Mouse (Mus musculus) heart, postnatal 0 days (tissue): ENCODE measurements around the gene Mcl1. TPM values are rescaled to one million over a fixed set of nuclear protein-coding genes. Genes with fewer than 3 reads are reported as not detected.
"Not testable (repeated sequence)": the region's sequence is repeated elsewhere in the genome, so short reads cannot be mapped to it uniquely, and the experiment has no call there.

ENCODE experiments used
- ATAC-seq: fragments of 200-750 bp; cut with Nextera tagmentation; 2 replicates; pipeline ENCODE4 v1.8.0; 2017; ENCODE audit warnings: low read depth, moderate number of reproducible peaks, moderate library complexity; ENCODE audit not compliant: insufficient read depth
- DNase-seq: peaks from one replicate; pipeline ENCODE4 v3.0.0-alpha.2; 2016; ENCODE audit warnings: low spot score
- H3K27ac ChIP-seq: fragments of 300-500 bp; sonication (generic); 2 replicates; pipeline ENCODE4 v1.5.1; 2014; ENCODE audit warnings: low read depth, mild to moderate bottlenecking
- H3K27me3 ChIP-seq: fragments of 300-500 bp; sonication (generic); 2 replicates; pipeline ENCODE4 v1.6.1; 2014; ENCODE audit warnings: low read length, mixed read lengths; ENCODE audit not compliant: control insufficient read depth, insufficient read depth
- H3K36me3 ChIP-seq: fragments of 300-500 bp; sonication (generic); replicated peaks from 2 replicates; pipeline ENCODE4 v1.6.1; 2014; ENCODE audit warnings: low read length, mixed read lengths; ENCODE audit not compliant: control insufficient read depth, insufficient read depth
- H3K4me1 ChIP-seq: fragments of 300-500 bp; sonication (generic); 2 replicates; pipeline ENCODE4 v1.6.1; 2014; ENCODE audit warnings: antibody characterized with exemption; ENCODE audit not compliant: control insufficient read depth, insufficient read depth
- H3K4me2 ChIP-seq: fragments of 300-500 bp; sonication (generic); 2 replicates; pipeline ENCODE4 v1.6.1; 2014; ENCODE audit warnings: low read depth, mild to moderate bottlenecking, low read length, moderate library complexity
- H3K4me3 ChIP-seq: fragments of 300-500 bp; sonication (generic); 2 replicates; pipeline ENCODE4 v1.5.1; 2014; ENCODE audit warnings: low read depth, low read length
- H3K9ac ChIP-seq: fragments of 300-500 bp; sonication (generic); replicated peaks from 2 replicates; pipeline ENCODE4 v1.6.1; 2014; ENCODE audit warnings: low read depth, low read length, mixed read lengths
- H3K9me3 ChIP-seq: fragments of 300-500 bp; sonication (generic); replicated peaks from 2 replicates; pipeline ENCODE4 v1.6.1; 2016; ENCODE audit warnings: low read length; ENCODE audit not compliant: control insufficient read depth
- CTCF ChIP-seq: IDR thresholded peaks from 2 replicates; pipeline ENCODE4 v1.5.1; 2016; ENCODE audit warnings: antibody characterized with exemption, control low read depth, low read depth
- EP300 ChIP-seq: IDR thresholded peaks from 2 replicates; pipeline ENCODE4 v1.6.1; 2016; ENCODE audit warnings: antibody characterized with exemption, low read depth
- WGBS: fragments of 180-500 bp; shearing (Covaris S2); extraction: QIAGEN DNeasy Blood & Tissue Kit; methylation state at CpG from one replicate; pipeline ENCODE4 v1.1.7; 2014; 5-methylcytosine and 5-hydroxymethylcytosine counted together
- polyA plus RNA-seq: library from polyadenylated mRNA; unstranded; fragments of >200 nt; fragmentation: Nextera tagmentation; extraction: Ambion mirVana; gene quantifications from 2 replicates; pipeline ENCODE4 v1.2.1, GENCODE M21; 2015
- total RNA-seq: library from RNA; depleted of rRNA; stranded (reverse); fragments of >200 nt; gene quantifications from 2 replicates; pipeline ENCODE4 v1.2.3, GENCODE M21; 2014; ENCODE audit warnings: low replicate concordance

Mcl1 gene
- total and polyA plus RNA-seq, 2 experiments from 2014 or later, result 50.1 to 278 TPM

DNA sequence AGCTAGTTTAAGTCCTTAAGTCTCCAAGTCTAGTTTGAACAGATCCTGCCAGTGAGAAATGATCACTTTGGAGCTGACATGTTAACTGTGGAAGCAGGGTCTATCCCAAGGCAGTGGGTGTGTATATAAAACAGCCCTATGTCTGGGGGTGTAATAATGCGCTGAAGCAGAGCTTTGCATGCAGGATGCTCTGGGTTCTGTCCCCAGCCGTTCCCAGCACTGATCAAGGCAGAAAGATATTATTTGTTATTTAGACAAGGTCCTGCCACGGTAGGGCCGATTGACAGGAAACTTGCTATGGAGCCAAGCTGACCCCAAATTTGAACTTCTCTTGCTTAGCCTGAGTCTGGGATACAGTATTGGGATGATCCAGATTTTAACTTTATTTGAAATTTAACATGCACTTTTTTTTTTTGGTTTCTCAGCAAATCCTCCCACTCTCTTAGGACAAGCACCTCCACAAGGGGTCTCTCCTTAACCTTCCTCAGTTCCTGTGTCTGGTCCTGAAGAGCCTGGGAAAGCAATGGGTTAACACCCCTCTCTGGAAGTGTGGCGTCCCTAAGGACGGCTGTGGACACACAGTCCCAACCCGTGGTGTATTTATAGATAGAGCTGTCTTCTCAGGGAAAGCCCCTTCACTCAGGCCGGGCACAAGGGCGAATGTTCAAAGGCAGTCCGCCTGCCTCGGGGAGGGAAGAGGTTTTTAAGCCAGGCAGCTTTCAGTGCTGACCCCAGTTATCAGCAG, 30.8 kb downstream of the Mcl1 start:
- H3K9ac ChIP-seq, result peak overlapping the region; percentile 40; the same call in 1 of the 2 replicates
- TF ChIP-seq CTCF (peak; percentile 48), EP300 (peak; percentile 89)
- peak overlapping the region; percentile 96 for H3K27ac ChIP-seq
- no peaks in the 10 kb centered on the region for H3K27me3 ChIP-seq
- WGBS, result 12% methylated on average over 11 of the region's 11 CpGs
- no peak overlapping the region for H3K4me3 ChIP-seq
- H3K4me2 ChIP-seq, result peak overlapping the region; percentile 5; the same call in 1 of the 2 replicates
- ATAC-seq (peak; percentile 75), DNase-seq (peak; percentile 89)
- H3K9me3 ChIP-seq, result no peaks in the 10 kb centered on the region
- no peaks in the 10 kb centered on the region for H3K36me3 ChIP-seq
- H3K4me1 ChIP-seq, result peaks cover 58% of the 10 kb centered on the region

DNA sequence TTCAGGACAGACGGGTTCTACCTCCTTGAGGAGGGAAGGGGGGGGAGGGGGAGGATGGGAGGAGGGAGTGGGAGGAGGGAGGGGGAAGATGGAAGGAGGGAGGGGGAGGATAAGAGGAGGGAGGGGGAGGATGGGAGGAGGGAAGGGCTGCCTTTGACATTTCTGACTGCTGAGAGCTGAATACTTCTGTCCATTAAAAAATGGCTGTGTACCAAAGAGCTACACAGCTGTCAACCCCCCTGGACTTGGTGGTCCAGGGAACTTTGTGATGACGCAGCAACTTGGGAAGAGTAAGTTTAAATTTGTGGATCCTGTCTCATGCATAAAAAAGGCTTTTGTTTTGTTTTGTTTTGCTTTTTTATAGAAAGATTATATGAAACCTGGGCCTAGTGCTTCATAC, 31.4 kb downstream of the Mcl1 start:
- Histone ChIP-seq H3K9me3 (no peaks in the 10 kb centered on the region), H3K9ac (no peak overlapping the region), H3K27ac (peak overlapping the region; percentile 96), H3K4me3 (no peak overlapping the region), H3K4me1 (peaks cover 64% of the 10 kb centered on the region), H3K36me3 (no peaks in the 10 kb centered on the region), H3K4me2 (peak overlapping the region; percentile 5; the same call in 1 of the 2 replicates), H3K27me3 (no peaks in the 10 kb centered on the region)
- WGBS, result 18% methylated on average over 2 of the region's 2 CpGs
- ATAC-seq (no peak), DNase-seq (peak; percentile 68)
- TF ChIP-seq EP300 (no peak; the same call in 1 of the 2 replicates), CTCF (no peak)

DNA sequence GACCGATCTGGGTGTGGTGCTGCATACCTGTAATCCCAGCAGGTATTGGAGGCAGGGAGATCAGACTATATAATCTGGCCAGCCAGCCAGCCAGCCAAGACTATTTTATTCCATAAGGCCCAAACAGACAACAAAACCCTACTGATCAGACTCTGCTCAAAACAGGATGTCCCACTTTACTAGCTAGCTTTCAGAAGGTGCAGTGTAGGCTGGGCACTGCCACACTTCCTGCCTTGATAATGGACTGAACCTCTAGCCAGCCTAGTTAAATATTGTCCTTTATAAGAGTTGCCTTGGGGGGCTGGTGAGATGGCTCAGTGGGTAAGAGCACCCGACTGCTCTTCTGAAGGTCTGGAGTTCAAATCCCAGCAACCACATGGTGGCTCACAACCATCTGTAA, 32.0 kb downstream of the Mcl1 start:
- H3K9ac ChIP-seq, H3K36me3 ChIP-seq, H3K27me3 ChIP-seq, H3K9me3 ChIP-seq, ATAC-seq, H3K4me3 ChIP-seq, H3K4me2 ChIP-seq, DNase-seq: not testable (repeated sequence)
- Histone ChIP-seq H3K4me1 (peaks cover 65% of the 10 kb centered on the region), H3K27ac (peak overlapping the region; percentile 96)
- 87% methylated on average over 2 of the region's 2 CpGs for WGBS

DNA sequence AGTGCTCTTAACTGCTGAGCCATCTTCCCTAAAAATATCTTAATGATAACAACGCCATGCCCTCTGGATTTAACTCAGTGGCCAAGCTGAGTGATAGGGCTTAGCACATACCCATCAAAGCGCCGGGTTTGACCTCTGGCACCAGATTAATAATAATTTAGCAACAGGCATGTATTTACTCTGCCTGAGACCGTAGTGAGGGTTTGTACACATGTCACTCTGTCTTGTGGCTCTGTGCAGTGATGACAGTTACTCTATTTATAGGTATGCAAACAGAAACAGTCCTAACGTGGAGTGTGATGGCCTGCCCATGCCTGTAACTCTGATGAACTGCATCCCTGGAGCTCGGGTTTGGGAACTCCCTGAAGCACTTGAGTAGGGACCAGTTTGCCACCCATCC, 34.1 kb downstream of the Mcl1 start:
- peak; percentile 71 for ATAC-seq
- H3K4me3 ChIP-seq, result no peak overlapping the region
- peaks cover 63% of the 10 kb centered on the region for H3K4me1 ChIP-seq
- H3K36me3 ChIP-seq, result no peaks in the 10 kb centered on the region
- H3K9ac ChIP-seq, result no peak overlapping the region
- WGBS, result 25% methylated on average over 6 of the region's 6 CpGs
- H3K27me3 ChIP-seq, result no peaks in the 10 kb centered on the region
- DNase-seq, result peak; percentile 88
- peak; percentile 88 for TF ChIP-seq EP300
- TF ChIP-seq CTCF, result no peak
- H3K9me3 ChIP-seq, result no peaks in the 10 kb centered on the region
- H3K27ac ChIP-seq, result peak overlapping the region; percentile 87
- no peak overlapping the region for H3K4me2 ChIP-seq

DNA sequence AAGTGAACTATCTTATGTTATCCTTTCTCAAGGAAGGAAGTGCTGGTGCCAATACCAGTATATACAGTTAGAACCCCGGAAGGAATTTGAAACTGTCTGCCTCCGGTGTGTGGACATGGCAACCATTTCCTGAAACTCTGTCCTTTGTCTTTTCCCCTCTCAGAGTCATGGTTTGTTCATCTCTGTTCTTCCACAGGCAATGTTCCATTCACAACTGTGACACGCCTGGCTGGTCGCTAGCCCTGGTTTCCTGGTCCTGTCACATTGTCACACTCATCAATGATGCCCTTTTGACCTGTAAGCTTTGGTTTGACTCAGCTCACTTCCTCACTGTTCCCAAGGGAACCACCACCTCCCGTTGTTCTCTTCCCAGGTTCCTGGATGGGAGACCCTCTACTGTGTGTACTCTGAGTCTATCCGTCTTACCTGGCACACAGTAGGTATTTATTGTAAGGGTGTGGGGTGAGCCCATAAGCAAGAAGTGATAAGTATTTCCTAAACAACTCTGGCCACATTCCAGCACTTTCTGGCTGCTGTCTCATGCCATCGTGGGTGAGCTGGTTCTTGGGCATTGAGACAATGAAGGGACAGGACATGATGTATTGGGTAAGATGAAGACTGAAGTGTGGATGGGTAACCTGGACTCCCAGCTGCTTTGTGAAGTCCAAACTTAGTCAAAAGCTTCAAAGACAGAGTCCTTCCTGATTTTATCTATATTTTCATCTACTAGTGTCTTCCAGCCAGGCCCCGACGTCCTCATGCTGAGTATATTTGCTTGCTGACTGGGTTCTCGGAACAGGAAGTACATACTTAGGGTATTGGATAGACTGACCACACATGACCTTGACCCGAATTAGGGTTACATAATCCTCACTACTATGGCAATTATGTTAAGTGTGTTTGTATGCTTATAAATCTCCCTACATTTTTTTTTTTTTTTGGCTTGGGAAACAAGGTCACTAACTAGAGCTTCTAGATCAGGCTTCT, 35.5 kb downstream of the Mcl1 start:
- Histone ChIP-seq H3K9me3 (no peaks in the 10 kb centered on the region), H3K4me2 (no peak overlapping the region), H3K27me3 (no peaks in the 10 kb centered on the region), H3K27ac (peak overlapping the region; percentile 87), H3K4me1 (peaks cover 49% of the 10 kb centered on the region), H3K36me3 (no peaks in the 10 kb centered on the region), H3K9ac (no peak overlapping the region), H3K4me3 (no peak overlapping the region)
- 52% methylated on average over 11 of the region's 11 CpGs for WGBS
- TF ChIP-seq EP300 (no peak), CTCF (no peak)
- DNase-seq (no peak), ATAC-seq (no peak)
